Mouse (Mus musculus): ENCODE measurements at regions not wholly inside any gene's neighbourhood (a gene's known extent, or its start where the extent isn't known, plus 50 kb on each side); places are given as distances from the start of the nearest gene placed in this dataset.

DNA sequence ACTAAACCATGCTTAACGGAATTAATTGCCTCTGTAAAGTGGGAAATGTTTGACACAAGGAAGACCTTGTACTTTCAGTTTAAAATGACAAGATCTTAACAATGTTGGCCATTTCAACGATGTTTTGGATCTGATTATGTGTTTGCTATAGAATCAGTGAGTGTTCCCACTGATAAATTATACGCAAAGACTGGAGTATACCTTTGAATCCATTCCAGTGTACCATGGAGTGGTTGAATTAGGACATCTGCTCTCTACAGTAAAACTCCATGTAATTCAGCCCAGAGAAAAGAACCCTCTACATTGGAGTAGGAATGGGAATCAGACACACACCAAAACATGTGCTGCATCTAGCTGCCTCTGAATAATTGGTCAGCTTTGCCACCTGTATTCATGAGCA is 437.1 kb downstream of the Chl1 start:
- TF ChIP-seq CTCF (IDR thresholded peaks at IDR 0.05; ENCODE audit: control insufficient read depth, insufficient read depth, insufficient read length) = no peak
- TF ChIP-seq MYOG (IDR thresholded peaks at IDR 0.05; ENCODE audit: control insufficient read depth, extremely low read depth, insufficient read length) = no peak
- no peak for TF ChIP-seq USF1 (IDR thresholded peaks at IDR 0.05; ENCODE audit: low read depth)
- no peak for TF ChIP-seq CEBPB (IDR thresholded peaks at IDR 0.05; ENCODE audit: low read depth)
- TF ChIP-seq MAX (IDR thresholded peaks at IDR 0.05) = no peak
- TF ChIP-seq MYOD1 (IDR thresholded peaks at IDR 0.05; ENCODE audit: control insufficient read depth, insufficient read length, low read depth) = no peak

Data from C2C12 (cell line).